Mouse (Mus musculus) midbrain, postnatal 0 days (tissue): ENCODE measurements around the gene Ccdc85a. TPM values are rescaled to one million over a fixed set of nuclear protein-coding genes. Genes with fewer than 3 reads are reported as not detected.
A peak's percentile ranks its signal among the peaks of the same experiment; 100 is the strongest.
"Not testable (repeated sequence)": the region's sequence is repeated elsewhere in the genome, so short reads cannot be mapped to it uniquely, and the experiment has no call there.

Source experiments
- ATAC-seq: fragments of 200-750 bp; cut with Nextera tagmentation; 2 replicates; pipeline ENCODE4 v1.8.0; 2017; ENCODE audit warnings: moderate number of reproducible peaks, mild to moderate bottlenecking, moderate TSS enrichment, moderate library complexity; ENCODE audit not compliant: low FRiP score
- DNase-seq: peaks from one replicate; pipeline ENCODE4 v3.0.0-alpha.2; 2015; ENCODE audit warnings: low spot score
- H3K27ac ChIP-seq: fragments of 300-500 bp; sonication (generic); 2 replicates; pipeline ENCODE4 v1.5.1; 2014; ENCODE audit warnings: low read depth, mild to moderate bottlenecking, low read length, mixed read lengths
- H3K27me3 ChIP-seq: fragments of 300-500 bp; sonication (generic); 2 replicates; pipeline ENCODE4 v1.6.1; 2014; ENCODE audit warnings: low read length, control low read depth, mixed read lengths; ENCODE audit not compliant: insufficient read depth
- H3K36me3 ChIP-seq: fragments of 300-500 bp; sonication (generic); 2 replicates; pipeline ENCODE4 v1.6.1; 2014; ENCODE audit warnings: low read length, control low read depth, mixed read lengths; ENCODE audit not compliant: insufficient read depth
- H3K4me1 ChIP-seq: fragments of 300-500 bp; sonication (generic); 2 replicates; pipeline ENCODE4 v1.6.1; 2014; ENCODE audit warnings: mild to moderate bottlenecking, control low read depth, antibody characterized with exemption, low read length, mixed read lengths; ENCODE audit not compliant: insufficient read depth
- H3K4me2 ChIP-seq: fragments of 300-500 bp; sonication (generic); 2 replicates; pipeline ENCODE4 v1.6.1; 2014; ENCODE audit warnings: low read depth, mild to moderate bottlenecking, low read length, mixed read lengths; ENCODE audit not compliant: poor library complexity, severe bottlenecking
- H3K4me3 ChIP-seq: fragments of 300-500 bp; sonication (generic); 2 replicates; pipeline ENCODE4 v1.5.1; 2014; ENCODE audit warnings: low read depth, mild to moderate bottlenecking, low read length, moderate library complexity
- H3K9ac ChIP-seq: fragments of 300-500 bp; sonication (generic); replicated peaks from 2 replicates; pipeline ENCODE4 v1.6.1; 2014; ENCODE audit warnings: mild to moderate bottlenecking, low read length, moderate library complexity, mixed read lengths; ENCODE audit not compliant: poor library complexity, severe bottlenecking
- H3K9me3 ChIP-seq: fragments of 300-500 bp; sonication (generic); 2 replicates; pipeline ENCODE4 v1.6.1; 2016; ENCODE audit warnings: low read length, control low read depth
- CTCF ChIP-seq: IDR thresholded peaks from 2 replicates; pipeline ENCODE4 v1.5.1; 2016; ENCODE audit warnings: antibody characterized with exemption, mild to moderate bottlenecking
- WGBS: fragments of 180-500 bp; shearing (Covaris S2); extraction: QIAGEN DNeasy Blood & Tissue Kit; methylation state at CpG from one replicate; pipeline ENCODE4 v1.1.7; 2014; 5-methylcytosine and 5-hydroxymethylcytosine counted together
- polyA plus RNA-seq: library from polyadenylated mRNA; unstranded; fragments of >200 nt; fragmentation: Nextera tagmentation; extraction: Ambion mirVana; gene quantifications from 2 replicates; pipeline ENCODE4 v1.2.1, GENCODE M21; 2015
- total RNA-seq: library from RNA; depleted of rRNA; stranded (reverse); fragments of >200 nt; gene quantifications from 2 replicates; pipeline ENCODE4 v1.2.3, GENCODE M21; 2014

Gene Ccdc85a
- total and polyA plus RNA-seq, 2 experiments from 2014 or later = 43.1 to 63.8 TPM

DNA sequence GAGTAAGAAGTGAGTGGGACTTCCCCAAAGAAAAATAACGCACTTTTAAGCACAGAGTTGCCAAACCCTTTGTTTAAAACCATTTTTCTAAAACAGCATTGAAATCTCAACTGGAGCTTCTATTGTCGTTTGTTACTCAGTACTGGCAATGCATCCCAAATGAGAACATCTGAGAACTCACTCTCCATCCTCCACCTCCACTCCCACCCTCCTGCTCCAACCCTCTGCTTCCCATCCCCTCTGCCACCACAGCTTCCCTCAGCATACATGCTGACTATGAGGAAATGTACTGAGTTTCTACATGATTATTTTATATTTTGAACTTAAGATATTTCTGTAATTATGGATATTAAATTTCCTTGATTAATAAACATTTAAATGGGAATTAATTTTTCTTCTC, 168.3 kb downstream of the Ccdc85a start:
- H3K4me3 ChIP-seq = no peak overlapping the region
- no peaks in the 10 kb centered on the region for H3K4me1 ChIP-seq
- no peaks in the 10 kb centered on the region for H3K36me3 ChIP-seq
- H3K4me2 ChIP-seq = no peak overlapping the region
- TF ChIP-seq CTCF = no peak
- no peak overlapping the region for H3K27ac ChIP-seq
- ATAC-seq = no peak
- H3K9me3 ChIP-seq = no peaks in the 10 kb centered on the region
- 61% methylated on average over 2 of the region's 2 CpGs for WGBS
- H3K9ac ChIP-seq = no peak overlapping the region
- H3K27me3 ChIP-seq = no peaks in the 10 kb centered on the region
- DNase-seq = no peak

GRCm38 (mm10) chr11:28409880-28410279, 174.2 kb downstream of the Ccdc85a start:
- WGBS = 91% methylated on average over 2 of the region's 2 CpGs
- ATAC-seq, DNase-seq, H3K4me2 ChIP-seq, H3K9ac ChIP-seq, H3K9me3 ChIP-seq, H3K4me3 ChIP-seq, H3K27ac ChIP-seq, H3K4me1 ChIP-seq, H3K27me3 ChIP-seq, H3K36me3 ChIP-seq: not testable (repeated sequence)

GRCm38 (mm10) chr11:28397166-28397565, 187.0 kb downstream of the Ccdc85a start:
- Histone ChIP-seq H3K27me3 (no peaks in the 10 kb centered on the region), H3K9ac (no peak overlapping the region), H3K27ac (no peak overlapping the region), H3K36me3 (no peaks in the 10 kb centered on the region), H3K4me3 (no peak overlapping the region), H3K4me1 (no peaks in the 10 kb centered on the region), H3K4me2 (no peak overlapping the region), H3K9me3 (no peaks in the 10 kb centered on the region)
- ATAC-seq = no peak
- no peak for DNase-seq
- 77% methylated on average over 1 of the region's 1 CpGs for WGBS
- no peak for TF ChIP-seq CTCF

DNA sequence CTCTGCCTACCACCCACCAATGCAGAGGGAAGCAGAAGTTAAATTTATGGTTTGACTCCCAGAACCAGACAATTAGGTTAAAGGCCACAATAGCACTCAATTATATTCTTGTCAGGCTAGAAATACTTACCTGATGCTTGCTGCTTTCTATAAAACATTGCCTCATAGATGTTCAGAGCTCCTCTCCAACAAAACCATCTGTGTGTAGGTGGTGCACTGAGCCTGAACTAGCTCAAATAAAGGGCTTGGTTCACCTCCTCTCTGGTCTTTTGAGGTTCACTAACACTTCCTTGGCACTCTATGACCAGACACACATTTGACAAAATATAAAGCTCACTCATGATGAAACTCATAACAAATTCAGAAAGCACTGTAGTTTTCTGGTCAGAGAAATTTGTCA, 208.2 kb downstream of the Ccdc85a start:
- no peak for ATAC-seq
- Histone ChIP-seq H3K4me1 (no peaks in the 10 kb centered on the region), H3K9me3 (no peaks in the 10 kb centered on the region), H3K4me2 (no peak overlapping the region), H3K27me3 (no peaks in the 10 kb centered on the region), H3K36me3 (no peaks in the 10 kb centered on the region), H3K9ac (no peak overlapping the region), H3K4me3 (no peak overlapping the region), H3K27ac (no peak overlapping the region)
- DNase-seq = no peak
- TF ChIP-seq CTCF = no peak

- H3K27me3 ChIP-seq = no peaks in the 10 kb centered on the region
- DNase-seq (no peak), ATAC-seq (no peak)
- H3K4me3 ChIP-seq = no peak overlapping the region
- no peaks in the 10 kb centered on the region for H3K9me3 ChIP-seq
- TF ChIP-seq CTCF = no peak
- H3K36me3 ChIP-seq = no peaks in the 10 kb centered on the region
- H3K9ac ChIP-seq = no peak overlapping the region
- no peak overlapping the region for H3K27ac ChIP-seq
- no peaks in the 10 kb centered on the region for H3K4me1 ChIP-seq
- no peak overlapping the region for H3K4me2 ChIP-seq
Measured at GRCm38 (mm10) chr11:28374636-28375035, 209.5 kb downstream of the Ccdc85a start.

GRCm38 (mm10) chr11:28371381-28371780, 212.7 kb downstream of the Ccdc85a start:
- 75% methylated on average over 5 of the region's 5 CpGs for WGBS
- not testable (repeated sequence) for DNase-seq, H3K9me3 ChIP-seq, H3K27ac ChIP-seq, H3K4me3 ChIP-seq, H3K36me3 ChIP-seq, H3K4me1 ChIP-seq, H3K9ac ChIP-seq, ATAC-seq, H3K4me2 ChIP-seq, H3K27me3 ChIP-seq

DNA sequence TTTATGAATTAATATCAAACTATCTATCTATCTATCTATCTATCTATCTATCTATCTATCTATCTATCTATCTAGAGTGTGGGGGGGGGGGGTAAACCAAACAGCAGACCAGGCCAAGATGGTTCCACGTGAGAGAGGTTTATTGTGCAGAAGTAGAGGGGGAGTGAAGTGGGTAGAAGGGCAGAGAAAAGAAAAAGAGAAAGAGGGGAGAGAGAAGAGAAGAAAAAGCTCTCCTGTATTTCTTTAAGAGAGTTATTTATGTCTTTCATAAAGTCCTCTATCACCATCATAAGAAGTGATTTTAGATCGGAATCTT, 218.2 kb downstream of the Ccdc85a start:
- Histone ChIP-seq H3K4me3 (peak overlapping the region; percentile 33), H3K27ac (no peak overlapping the region; the same call in 1 of the 2 replicates), H3K27me3 (no peaks in the 10 kb centered on the region), H3K9me3 (no peaks in the 10 kb centered on the region), H3K36me3 (no peaks in the 10 kb centered on the region), H3K4me2 (peak overlapping the region; percentile 54), H3K4me1 (0 out of 2 replicates have a peak, but pooled peaks cover 3% of the 10 kb centered on the region), H3K9ac (peak overlapping the region; percentile 59; the same call in 1 of the 2 replicates)
- WGBS = 45% methylated on average over 2 of the region's 2 CpGs
- DNase-seq = no peak
- peak; percentile 43 for ATAC-seq
- no peak for TF ChIP-seq CTCF
